Mouse (Mus musculus) heart, postnatal 25 days (tissue): ENCODE measurements at regions not wholly inside any gene's neighbourhood (a gene's known extent, or its start where the extent isn't known, plus 50 kb on each side); places are given as distances from the start of the nearest gene placed in this dataset.

Experiments
- DNase-seq: peaks from one replicate; pipeline ENCODE4 v3.0.0; 2022; ENCODE audit warnings: low spot score
- intact Hi-C: fragments of 180-260 bp; cut with DNase I; formaldehyde crosslinking; loops from one replicate; pipeline ENCODE4 v1.15.1; 2025

DNA sequence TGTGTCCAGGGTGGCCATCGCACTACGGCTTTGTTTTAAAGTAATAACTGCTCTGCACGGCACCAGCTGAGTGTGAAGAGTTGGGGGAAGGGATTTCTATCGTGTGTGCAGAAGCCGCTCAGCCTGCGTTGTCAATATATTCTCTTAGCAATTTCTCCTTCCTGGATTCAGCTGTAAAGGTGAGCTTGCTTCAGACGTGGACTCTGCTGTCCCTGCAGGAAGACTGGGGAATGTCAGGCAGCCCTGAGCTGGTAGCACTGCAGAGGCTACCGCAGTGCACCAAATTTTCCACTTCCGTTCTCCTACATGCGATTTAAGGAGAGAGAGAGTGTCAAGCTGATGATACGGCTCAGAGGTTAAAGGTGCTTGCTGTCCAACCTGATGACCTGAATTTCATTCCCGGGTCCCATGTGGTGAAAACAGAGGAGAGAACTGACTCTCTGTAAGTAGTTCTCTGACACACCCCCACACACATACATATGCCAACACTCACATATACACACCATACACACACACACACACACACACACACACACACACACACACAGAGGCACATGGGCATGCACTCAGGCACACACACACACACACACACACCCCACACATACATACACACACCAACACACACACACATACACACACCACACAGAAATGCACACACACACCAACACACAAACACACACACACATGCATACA is 59.9 kb upstream of the Prelid3b start:
- DNase-seq: no peak
- intact Hi-C loops: loop anchor here (5.0 kb wide), 1 partner anchor 221 kb away; no protein-coding TSS in a partner anchor

DNA sequence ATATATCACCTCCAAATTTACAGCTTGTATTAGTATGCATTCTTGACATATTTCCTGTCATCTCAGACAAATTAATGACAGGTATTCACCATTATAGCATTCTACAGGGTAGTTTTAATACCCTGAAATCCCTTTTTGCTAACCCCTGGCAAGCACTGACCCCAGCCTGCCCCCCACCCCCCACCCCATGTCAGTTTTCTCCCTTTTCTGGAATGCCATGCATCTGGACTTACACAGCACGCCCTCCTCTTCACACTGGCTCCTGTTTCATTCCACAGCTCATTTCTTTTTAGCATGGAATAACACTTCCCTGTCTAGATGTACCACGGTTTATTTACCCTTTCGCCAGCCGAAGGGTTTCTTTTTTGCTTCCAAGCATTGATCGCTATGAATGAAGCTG is 67.8 kb upstream of the Prelid3b start:
- no peak for DNase-seq
- intact Hi-C loops: no loop called here

DNA sequence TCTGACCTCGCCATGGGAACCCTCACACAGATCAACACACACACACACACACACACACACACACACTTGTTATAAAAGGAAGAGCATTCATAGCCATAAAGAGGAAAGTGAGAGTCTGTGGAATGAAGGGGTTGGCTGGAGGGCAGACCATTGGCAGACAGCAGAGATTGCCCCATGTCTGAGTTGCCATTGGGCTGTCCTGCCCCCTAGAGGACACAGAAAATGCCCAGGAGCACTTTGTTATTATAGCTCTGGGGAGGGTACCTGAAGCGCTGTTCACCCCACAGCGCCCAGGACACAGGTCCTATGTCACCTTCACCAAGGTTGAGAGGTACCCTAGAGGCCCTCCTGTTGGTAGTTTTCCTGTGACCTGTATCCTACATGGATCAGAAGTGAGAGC is 74.3 kb upstream of the Prelid3b start:
- no peak for DNase-seq
- intact Hi-C loops: loop anchor here (5.0 kb wide), 1 partner anchor 235 kb away; no protein-coding TSS in a partner anchor

DNA sequence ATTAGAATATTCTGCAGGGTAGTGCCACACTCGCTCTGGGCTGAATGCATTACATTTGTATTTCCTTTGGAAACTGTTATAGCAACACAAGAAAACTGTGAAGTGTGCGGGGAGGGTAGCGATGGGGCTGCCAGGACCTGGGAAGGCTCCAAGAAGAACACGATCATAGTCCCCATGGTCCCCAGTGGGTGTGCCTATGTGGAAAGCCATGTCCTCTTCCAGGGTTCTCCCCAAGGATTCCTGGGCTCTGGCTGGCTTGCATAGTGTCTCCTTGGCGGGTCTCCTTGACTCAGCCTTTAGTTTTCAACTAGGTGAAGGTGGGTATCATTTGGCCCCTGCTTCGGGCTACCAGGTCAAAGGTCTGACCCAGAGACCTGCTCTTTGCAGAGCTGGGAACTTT is 74.8 kb upstream of the Prelid3b start:
- DNase-seq: no peak
- intact Hi-C loops: loop anchor here (5.0 kb wide), 1 partner anchor 235 kb away; no protein-coding TSS in a partner anchor

GRCm38 (mm10) chr2:174548776-174549175 is 75.9 kb upstream of the Prelid3b start:
- no peak for DNase-seq
- intact Hi-C loops: loop anchor here (5.0 kb wide), 1 partner anchor 236 kb away; no protein-coding TSS in a partner anchor

DNA sequence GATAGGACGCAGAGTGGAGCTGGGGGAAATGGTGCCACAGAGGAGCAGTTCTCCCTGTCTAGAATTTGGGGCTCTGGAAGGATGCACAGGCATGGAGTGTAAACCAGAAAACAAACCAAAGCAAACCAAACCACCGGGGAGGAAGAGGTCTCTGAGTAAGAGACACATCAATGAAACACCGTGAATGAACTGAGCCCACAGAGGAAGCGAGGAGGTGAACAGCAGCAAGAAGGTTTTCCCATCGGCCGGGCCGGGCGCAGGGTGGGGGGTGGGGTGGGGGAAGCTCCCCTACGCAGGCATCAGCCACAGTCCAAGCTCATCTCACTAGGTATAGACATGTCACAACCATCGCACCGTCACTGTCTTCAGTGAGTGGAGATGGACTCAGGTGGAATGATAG is 82.9 kb upstream of the Prelid3b start:
- no peak for DNase-seq
- intact Hi-C loops: no loop called here

DNA sequence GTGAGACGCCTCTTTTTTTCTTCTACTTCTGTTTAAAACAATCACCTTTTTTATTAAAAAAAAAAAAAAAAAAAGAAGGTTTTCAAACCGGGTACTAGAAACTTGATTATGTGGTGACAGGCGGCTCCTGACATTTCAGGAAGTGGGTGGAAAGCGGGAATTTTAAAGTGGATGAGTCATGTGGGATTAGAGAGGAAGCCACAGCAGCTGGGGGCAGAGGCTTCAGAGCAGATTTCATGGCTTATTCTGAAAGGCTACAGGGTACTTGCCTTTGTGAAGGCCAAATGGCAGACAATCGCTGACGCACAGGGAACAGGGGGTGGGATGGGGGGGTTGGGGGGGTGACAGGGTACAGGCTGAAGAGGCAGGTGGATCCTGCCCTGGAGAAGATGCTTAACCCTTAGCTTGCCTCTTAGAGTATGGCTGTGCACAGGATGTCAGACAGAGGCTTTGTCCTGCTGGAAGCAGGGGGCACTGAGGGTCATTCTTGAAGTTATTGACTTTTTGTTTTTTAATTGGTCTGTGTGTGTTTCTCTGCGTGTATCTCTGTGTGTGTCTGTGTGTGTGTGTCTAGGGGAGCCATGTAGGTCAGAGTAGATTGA is 81.4 kb upstream of the Zfp831 start:
- intact Hi-C loops: no loop called here
- no peak for DNase-seq

DNA sequence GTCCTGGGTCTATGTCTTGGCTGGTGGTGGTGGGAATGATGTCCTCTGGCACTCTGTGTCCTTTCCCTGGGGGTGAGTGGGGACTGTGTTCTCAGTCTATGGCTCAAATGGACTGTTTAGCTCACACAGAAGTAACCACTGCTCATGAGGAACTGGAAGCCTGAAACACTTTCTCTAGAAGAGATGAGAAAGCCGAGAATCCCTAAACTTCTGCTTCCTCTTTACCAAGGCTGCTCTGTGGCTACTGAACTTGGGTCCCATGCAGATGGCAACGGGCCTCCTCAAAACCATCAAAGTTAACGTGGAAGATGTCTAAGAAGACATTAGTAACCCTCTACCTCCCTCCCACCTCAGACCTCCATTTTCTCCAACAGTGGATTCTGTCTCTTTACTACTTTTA is 79.4 kb upstream of the Zfp831 start:
- intact Hi-C loops: no loop called here

GRCm38 (mm10) chr2:174564817-174565216 is 78.5 kb upstream of the Zfp831 start:
- intact Hi-C loops: no loop called here
- no peak for DNase-seq

More for the DNA sequence above, 79.4 kb upstream of the Zfp831 start:
- DNase-seq: no peak

DNA sequence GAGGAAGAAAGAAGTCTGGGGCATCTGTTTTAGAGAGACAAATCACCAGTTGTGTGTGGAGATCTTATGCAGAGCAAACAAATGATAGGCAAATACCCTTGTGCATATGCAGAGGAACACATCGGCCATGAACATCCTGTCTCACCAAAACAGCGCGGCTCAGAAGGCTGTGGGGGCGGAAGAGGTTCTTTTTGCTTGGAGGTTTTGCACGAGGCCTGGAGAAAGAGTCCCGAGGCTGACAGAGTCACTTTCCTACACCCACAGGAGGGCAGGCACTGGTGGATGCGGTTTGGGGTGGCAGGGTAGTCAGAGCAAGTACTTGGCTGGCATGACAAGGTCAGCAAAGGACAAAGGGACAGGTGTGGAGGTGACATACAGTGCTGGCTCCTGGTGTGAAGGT is 77.4 kb upstream of the Zfp831 start:
- DNase-seq: no peak
- intact Hi-C loops: no loop called here

GRCm38 (mm10) chr2:174566752-174567151 is 76.6 kb upstream of the Zfp831 start:
- DNase-seq: no peak
- intact Hi-C loops: no loop called here

DNA sequence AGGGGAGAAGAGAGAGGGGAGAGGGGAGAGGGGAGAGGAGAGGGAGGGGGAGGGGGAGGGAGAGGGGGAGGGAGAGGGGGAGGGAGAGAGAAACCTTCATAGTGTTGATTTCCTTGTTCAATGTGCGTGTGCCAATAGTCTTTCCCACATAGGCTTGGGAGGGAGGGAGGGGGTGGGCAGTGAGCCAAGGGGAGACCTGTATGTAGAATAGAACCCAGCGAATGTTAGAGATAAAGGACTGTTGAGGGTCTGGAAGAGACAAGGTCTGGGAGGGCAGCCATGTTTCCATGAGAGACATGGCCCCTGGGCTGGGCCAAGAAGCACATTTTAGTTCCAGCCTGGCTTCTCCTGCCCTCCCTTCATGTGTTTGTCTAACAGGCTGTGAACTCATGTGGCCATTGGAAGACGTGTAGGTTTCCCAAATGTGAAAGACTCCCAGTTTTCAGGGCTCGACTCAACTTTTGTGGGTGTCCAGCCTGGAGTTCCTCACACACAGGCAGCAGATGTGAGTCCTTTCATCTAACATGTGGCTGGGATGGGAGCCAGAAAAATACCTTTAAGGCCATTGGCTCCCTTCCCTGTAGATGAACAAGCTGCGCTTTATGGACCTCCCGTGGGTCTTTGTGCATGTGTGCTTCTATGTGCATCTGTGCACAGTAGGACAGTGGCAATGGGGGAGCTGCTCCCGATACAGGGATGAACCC is 68.4 kb upstream of the Zfp831 start:
- intact Hi-C loops: no loop called here
- no peak for DNase-seq

- no peak for DNase-seq
- intact Hi-C loops: no loop called here
Measured at GRCm38 (mm10) chr2:174575546-174575945, 67.8 kb upstream of the Zfp831 start.

DNA sequence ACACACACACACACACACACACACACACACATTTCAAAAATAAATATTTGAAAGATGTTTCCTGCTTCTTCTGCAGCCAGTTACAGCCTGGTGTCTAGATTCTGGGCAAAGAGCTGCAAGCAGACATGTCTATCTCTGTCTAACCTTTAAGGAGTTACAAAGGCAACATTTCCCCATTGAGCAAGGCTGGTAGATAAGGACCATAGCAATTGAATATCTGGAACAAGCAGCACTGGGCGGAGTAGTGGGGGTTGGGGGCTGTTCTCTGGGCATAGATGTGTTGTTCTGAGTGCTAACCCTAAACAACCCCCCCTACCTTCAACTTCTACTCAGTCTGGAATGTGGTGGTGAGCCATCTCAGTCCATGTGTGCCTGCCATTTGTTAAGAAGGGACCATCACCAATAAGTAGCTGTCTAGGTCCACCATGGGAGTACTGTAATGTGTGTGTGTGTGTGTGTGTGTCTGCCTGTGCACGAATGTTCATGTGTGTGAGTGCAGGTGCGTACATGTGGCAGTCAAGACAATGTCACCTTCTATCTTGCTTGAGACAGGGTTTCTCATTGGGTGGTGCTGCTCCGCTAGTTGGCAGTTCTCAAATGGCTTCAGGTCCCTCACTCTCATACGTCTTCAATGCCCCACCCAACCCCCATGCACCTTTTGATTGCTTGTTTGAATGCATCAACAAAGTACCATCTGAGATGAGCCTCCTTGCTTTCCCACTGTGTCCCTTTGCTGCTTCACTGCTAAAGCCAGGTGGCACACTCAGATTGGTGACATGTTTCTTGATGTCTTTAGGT is 62.2 kb upstream of the Zfp831 start:
- intact Hi-C loops: no loop called here
- no peak for DNase-seq

DNA sequence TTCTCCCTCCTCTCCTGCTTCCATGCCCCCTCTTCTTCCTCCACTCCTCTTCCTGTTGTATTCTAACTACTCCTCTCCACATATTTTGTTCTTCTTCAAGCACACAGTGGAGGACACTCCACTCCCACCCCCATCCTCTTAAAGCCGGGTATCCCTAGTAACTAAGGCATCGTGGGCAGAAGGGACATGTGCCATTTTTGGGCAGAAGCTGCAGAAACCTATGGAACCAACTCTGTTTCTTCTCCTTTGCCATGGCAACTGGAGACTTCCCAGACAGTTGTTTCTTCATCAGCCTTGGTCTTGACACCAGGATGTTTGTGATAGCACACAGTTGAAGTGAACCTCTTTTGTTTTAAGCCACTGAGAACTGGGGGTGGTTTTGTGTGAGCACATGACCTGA is 59.1 kb upstream of the Zfp831 start:
- intact Hi-C loops: no loop called here
- DNase-seq: no peak
